Mouse (Mus musculus) Patski (cell line): Measurements from ENCODE around the gene Trex1. TPM values are rescaled to one million over a fixed set of nuclear protein-coding genes. Genes with fewer than 3 reads are reported as not detected.

Experiments used
- ATAC-seq: fragments of 100-300 bp; one replicate; pipeline ENCODE4 v1.8.0; 2021
- CTCF ChIA-PET: fragments of 350-600 bp; sonication (Branson Sonifier 250); formaldehyde crosslinking; loops from one replicate; lab custom pipeline; 2022; ENCODE audit warnings: inconsistent platforms; lab: Charles Lee
- POLR2A ChIA-PET: fragments of 350-600 bp; sonication (Branson Sonifier 250); formaldehyde crosslinking; loops from one replicate; lab custom pipeline; 2022; ENCODE audit warnings: antibody characterized with exemption, inconsistent platforms; lab: Charles Lee
- DNase-seq: peaks from one replicate; pipeline ENCODE4 v3.0.0-alpha.2; 2011; ENCODE audit warnings: low read depth, low spot score
- H3K27me3 ChIP-seq: fragments of 371-371 bp; one replicate; pipeline ENCODE4 v1.5.1; 2021
- CTCF ChIP-seq: fragments of 100-300 bp; IDR thresholded peaks from one replicate; pipeline ENCODE4 v1.5.1; 2021
- in situ Hi-C: fragments of 300-500 bp; cut with MboI; formaldehyde crosslinking; loops from 3 replicates; pipeline ENCODE4 v1.11.1; 2018; ENCODE audit warnings: low pct_unique_long_range_greater_than_20kb, mixed read lengths
- polyA plus RNA-seq: library from polyadenylated mRNA; unstranded; gene quantifications from one replicate; pipeline ENCODE4 v1.2.3, GENCODE M21; 2021

The Trex1 gene
- polyA plus RNA-seq, 1 experiment from 2014 or later = 18.1 TPM

DNA sequence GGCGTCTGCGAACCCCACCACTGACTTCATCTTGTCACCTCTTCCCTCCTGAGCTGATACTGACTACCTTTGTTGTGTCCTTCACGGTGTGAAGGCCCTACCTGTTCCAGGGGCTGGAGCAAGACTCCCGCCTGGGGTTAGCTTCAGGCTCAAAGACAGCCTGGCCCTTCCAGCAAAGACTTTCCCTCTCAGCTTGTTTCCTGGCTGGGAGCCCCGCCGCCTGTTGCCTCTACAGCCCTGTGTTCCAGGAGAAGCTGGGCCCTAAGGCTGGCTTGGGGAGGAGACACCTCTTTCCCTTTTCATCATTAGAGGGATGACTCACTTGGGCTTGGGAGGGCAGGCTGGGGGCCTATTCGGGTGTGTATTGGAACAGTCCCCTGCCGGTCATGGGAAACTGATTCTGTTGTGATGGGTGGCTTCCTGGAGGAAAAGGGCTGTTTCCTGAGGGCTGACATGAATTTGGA, 20.6 kb downstream of the Trex1 start:
- no peak for TF ChIP-seq CTCF
- ATAC-seq = peak; percentile 78
- in situ Hi-C loops = no loop called here

DNA sequence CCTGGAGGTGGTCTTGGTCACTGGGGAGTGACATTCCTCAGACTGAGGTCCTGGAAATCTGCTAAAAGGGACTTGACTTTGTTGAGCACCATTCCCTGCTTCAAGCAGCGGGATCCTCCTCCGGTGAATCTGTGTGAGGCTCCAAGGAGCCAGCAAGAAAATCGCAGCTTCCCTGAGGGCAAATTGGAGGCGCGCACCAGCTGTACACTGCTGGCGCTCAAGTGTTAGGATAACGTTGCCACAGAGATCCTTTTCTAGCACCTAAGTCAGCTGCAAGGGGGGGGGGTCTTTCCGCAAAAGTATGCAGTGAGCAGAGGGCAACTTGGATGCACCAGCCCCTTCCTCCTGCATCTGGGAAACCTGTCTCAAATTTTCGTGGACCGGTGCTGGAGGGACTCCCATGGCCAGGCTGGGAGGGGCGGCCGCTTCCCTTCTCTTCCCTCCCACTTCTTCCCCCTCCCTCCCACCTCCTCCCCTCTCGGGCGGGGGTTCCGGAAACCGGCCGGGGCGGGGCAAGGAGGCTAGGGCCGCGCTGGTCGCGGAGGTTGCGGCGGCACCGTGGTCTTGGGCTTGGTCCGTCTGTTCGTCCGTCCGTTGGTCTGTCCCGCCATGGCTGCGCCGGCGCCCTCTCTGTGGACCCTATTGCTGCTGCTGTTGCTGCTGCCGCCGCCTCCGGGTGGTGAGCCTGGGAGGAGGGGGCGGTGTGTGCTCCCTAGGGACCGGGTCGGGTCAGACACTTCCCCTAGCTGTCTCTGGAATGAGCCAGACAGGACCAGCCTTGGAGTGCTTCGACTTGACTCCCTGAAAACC, 21.2 kb downstream of the Trex1 start, which contains the start of gene Shisa5:
Shisa5 (plus strand) TSS at position 480 of the 810 bp plus-strand sequence.
- ChIA-PET POLR2A (no interaction called here), CTCF (interaction anchor here (1.0 to 1.3 kb wide), 2 partner anchors 8 to 14 kb away, joined by 3 to 5 read pairs; no protein-coding TSS in a partner anchor)
- DNase-seq (no peak), ATAC-seq (peak; percentile 98)
- in situ Hi-C loops = no loop called here
- TF ChIP-seq CTCF = no peak
- no peaks in the 10 kb centered on the region for H3K27me3 ChIP-seq

More for the DNA sequence above, 20.6 kb downstream of the Trex1 start:
- POLR2A ChIA-PET = no interaction called here
- CTCF ChIA-PET = no interaction called here
- no peak for DNase-seq
- no peaks in the 10 kb centered on the region for H3K27me3 ChIP-seq

DNA sequence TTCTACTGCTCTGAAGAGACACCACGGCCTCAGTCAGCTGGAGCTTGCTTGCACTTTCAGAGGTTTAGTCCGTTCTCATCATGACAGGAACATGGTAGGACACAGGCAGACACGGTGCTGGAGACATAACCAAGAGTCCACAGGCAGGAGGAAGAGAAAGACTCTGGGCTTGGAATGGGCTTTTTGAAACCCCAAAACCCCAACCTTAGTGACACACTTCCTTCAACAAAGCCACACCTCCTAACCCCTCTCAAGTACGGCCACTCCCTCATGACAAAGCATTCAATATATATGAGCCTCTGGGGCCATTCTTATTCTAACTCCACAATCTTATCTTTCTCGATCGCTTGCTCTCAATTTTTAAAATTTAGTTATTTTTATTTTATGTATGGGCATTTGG, 27.1 kb downstream of the Trex1 start:
- ChIA-PET CTCF (no interaction called here), POLR2A (no interaction called here)
- in situ Hi-C loops = no loop called here
- ATAC-seq = no peak
- no peak for TF ChIP-seq CTCF
- no peak for DNase-seq
- no peaks in the 10 kb centered on the region for H3K27me3 ChIP-seq

DNA sequence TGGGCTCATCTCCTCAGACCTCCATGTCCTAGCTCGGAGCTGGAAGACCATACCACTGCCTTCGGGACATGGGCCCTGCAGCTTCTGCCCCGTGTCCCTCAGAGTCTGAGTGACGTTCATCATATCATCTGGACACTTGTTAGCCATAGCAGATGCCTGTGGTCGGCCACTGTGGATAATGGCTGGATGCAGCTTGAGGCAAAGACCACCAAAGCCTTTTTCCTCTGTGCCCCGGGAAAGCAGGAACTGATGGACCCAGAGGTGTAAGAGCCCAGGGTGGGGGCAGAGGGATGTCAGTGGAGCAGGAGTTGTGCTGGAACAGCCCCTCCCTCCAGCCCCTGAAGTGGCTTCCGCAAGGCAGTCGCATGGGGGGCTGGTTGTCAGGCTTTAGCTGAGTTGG, 27.8 kb downstream of the Trex1 start:
- no peaks in the 10 kb centered on the region for H3K27me3 ChIP-seq
- no peak for ATAC-seq
- no peak for TF ChIP-seq CTCF
- in situ Hi-C loops = no loop called here
- POLR2A ChIA-PET = no interaction called here
- CTCF ChIA-PET = no interaction called here
- DNase-seq = no peak

DNA sequence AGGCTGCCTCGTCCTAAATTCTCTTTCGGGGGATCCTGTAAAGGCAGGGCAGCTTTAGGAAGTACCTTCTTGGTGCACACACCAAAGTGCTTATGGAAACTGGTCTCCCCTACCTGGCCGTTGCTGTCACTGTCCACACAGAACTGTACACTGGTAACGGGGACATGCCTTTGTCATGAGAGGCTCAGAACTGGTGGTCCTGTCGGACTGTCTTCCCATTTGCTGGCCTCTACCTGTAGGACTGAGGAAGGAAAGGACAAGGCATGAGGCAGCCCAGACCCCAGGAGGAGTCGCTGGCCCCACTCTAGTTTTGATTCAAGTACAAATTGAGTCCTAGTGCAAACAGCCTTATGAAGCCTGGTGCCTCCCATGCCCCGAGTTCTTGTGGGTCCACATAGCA, 28.5 kb downstream of the Trex1 start:
- in situ Hi-C loops = no loop called here
- ChIA-PET CTCF (no interaction called here), POLR2A (no interaction called here)
- no peaks in the 10 kb centered on the region for H3K27me3 ChIP-seq
- DNase-seq (no peak), ATAC-seq (no peak)
- no peak for TF ChIP-seq CTCF

DNA sequence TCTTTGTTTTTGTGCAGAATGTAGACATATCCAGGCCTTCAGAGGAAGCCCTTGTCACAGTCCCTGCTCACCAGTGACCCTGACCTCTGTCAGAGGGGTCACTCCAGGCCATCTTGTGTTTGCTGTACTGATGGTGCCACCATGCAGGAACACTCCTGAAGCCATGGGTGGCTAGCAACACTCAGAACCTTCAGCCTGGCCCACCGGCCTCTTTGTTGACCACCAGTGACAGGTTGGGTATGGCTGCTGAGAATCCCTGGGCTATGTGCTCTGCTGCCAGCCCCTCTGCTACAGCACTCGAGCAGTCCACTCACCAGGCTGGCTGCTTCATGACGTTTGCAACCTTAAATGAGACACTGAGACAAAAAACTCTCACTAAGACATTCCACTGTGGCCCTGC, 29.2 kb downstream of the Trex1 start:
- no peak for TF ChIP-seq CTCF
- H3K27me3 ChIP-seq = no peaks in the 10 kb centered on the region
- in situ Hi-C loops = no loop called here
- DNase-seq (no peak), ATAC-seq (no peak)
- CTCF ChIA-PET = interaction anchor here (1.2 kb wide), 1 partner anchor 16 kb away, joined by 3 read pairs; no protein-coding TSS in a partner anchor
- POLR2A ChIA-PET = no interaction called here

DNA sequence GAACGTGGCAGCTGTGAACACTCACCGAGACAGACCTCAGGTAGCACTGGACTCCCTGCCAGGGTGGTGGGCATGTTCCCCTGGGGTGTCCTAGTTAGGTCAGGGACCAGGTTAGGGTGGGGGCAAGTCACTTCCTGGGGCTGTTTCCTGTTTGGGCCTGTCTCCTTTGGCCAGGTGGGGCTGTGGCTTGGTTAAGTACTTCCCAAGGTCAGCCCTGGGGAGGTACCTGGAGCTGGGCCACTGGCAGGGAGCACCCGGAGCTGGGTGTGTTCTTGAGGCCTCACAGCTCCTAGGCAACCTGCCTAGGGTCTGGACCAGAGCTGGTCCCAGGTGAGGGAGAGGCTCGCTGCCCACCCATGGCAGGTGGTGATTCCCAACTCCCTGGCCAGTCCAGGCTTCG, 30.6 kb downstream of the Trex1 start:
- in situ Hi-C loops = no loop called here
- H3K27me3 ChIP-seq = no peaks in the 10 kb centered on the region
- no peak for TF ChIP-seq CTCF
- ChIA-PET CTCF (no interaction called here), POLR2A (no interaction called here)
- DNase-seq (no peak), ATAC-seq (no peak)

DNA sequence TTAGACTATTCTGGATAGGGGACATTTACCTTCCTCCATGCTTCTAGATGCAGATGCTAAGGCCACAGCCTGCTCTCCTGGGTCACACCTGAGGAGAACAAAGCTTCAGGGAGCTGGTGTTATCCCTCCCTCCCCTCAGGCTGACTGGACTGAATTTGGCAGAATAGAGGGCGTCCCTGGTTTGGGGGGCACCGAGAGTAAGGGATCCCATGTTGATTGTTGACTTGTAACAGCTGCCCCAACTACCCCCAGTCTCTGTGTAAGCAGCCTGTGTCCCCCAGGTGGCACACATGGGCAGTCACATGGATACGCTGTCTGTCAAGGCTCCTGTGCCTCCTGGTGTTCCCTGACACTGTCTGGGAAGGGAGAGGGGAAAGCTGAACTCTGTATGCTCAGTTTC, 31.1 kb downstream of the Trex1 start:
- POLR2A ChIA-PET = no interaction called here
- DNase-seq = no peak
- CTCF ChIA-PET = no interaction called here

DNA sequence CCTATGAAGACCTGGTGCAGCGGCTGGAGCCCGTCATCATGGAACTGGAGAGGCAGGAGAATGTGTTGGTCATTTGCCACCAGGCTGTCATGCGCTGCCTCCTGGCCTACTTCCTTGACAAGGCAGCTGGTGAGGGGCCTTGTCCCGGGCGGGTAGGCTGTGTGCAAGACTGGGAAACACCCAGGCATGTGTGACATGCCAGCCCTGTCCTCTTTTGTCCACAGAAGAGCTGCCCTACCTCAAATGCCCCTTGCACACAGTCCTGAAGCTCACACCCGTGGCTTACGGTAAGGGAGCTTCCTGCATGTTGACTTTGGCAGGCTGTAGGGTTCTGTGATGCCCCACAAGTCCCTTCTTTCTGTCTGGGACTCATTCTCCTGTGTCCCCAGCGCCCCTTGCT, 32.0 kb downstream of the Trex1 start:
- DNase-seq (no peak), ATAC-seq (no peak)
- no peaks in the 10 kb centered on the region for H3K27me3 ChIP-seq
- no peak for TF ChIP-seq CTCF
- ChIA-PET POLR2A (no interaction called here), CTCF (no interaction called here)
- in situ Hi-C loops = no loop called here

More for the DNA sequence above, 31.1 kb downstream of the Trex1 start:
- no peak for TF ChIP-seq CTCF
- in situ Hi-C loops = no loop called here
- no peak for ATAC-seq
- H3K27me3 ChIP-seq = no peaks in the 10 kb centered on the region

DNA sequence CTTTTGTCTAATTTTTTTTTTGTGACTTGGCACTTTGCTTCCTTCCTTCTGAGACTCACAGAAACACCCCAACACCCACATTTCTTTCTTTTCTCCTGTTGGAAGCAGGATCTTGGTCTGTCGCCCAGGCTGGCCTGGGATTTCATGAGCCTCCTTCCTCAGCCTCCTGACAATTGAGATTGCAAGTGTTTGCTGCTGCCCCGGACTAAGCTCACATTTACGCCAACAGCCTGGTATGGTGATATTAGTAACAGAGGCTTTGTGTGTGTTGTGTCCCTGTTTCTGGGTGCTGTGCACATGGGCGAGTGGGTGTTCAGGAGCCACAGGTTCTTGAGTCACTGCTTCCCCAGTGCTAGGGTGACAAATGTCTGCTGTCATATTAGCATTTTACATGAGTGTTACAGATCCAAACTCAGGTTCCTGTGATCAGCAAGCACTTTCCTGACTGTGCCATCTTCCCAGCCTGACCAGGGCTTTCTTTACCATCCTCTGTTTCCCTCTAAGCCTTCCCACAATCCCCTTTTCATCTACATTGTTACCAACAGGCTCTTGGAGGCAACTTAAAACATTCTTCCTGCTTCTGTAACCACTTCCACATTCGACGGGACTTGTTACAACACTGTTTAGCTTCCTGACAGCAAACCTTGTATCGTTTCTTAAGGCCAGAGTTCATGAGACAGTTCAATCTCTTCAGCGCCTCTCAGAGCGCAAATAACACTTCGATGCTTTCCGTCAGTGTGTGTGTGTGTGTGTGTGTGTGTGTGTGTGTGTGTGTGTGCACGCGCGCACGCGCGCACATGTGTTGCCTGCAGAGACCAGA, 36.5 kb downstream of the Trex1 start:
- CTCF ChIA-PET = no interaction called here
- in situ Hi-C loops = no loop called here
- ATAC-seq = no peak
- H3K27me3 ChIP-seq = no peaks in the 10 kb centered on the region
- POLR2A ChIA-PET = no interaction called here
- DNase-seq = no peak
- no peak for TF ChIP-seq CTCF

DNA sequence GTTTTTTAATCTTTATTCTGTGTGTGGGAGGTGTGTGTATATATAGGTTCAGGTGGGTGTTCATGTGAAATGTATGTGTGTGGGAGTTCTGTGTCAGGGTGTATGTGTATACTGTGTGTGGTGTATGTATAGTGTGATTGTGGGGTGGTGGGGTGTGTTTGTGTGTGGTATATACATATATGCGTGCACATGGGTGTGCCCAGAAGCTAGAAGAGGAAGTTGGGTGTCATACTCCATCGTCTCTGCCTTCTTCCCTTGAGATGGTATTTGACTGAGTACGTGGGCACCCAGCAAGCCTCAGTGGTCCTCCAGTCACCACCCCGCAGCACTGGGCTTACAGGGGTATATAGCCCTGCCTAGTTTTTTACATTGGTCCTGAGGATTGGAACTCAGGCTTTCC, 38.1 kb downstream of the Trex1 start:
- H3K27me3 ChIP-seq = no peaks in the 10 kb centered on the region
- ChIA-PET CTCF (no interaction called here), POLR2A (no interaction called here)
- in situ Hi-C loops = no loop called here
- DNase-seq = no peak
- ATAC-seq = no peak
- TF ChIP-seq CTCF = no peak
